ENCODE assay signal across 32 mouse cellular contexts in genomic region chr14:32170137-32170536, GRCm38 (mm10). TPM values are rescaled to one million over a fixed set of nuclear protein-coding genes. Genes with fewer than 3 reads are reported as not detected.
DNase-seq lines count a peak whose midpoint lies in the region; ATAC-seq lines count a peak whose summit lies in the region.
"Had no signal": no experiment of that assay in that cellular context is flagged by ENCODE, and none has a peak within 500 bp of the region (broad histone marks: within the 10 kb centered on the region; RNA-seq: fewer than 3 reads in every experiment).

No protein-coding gene starts in this region.

- peaks cover 8% of the 10 kb centered on the region; the same call in 1 of the 2 replicates for H3K36me3 ChIP-seq in heart, embryonic 11.5 days (ENCODE audit: control insufficient read depth, insufficient read depth, low read length)
- peaks cover 59% of the 10 kb centered on the region for H3K36me3 ChIP-seq in megakaryocyte, embryonic 14.5 days (replicated peaks; ENCODE audit: low read length)
- H3K36me3 ChIP-seq in liver, embryonic 13.5 days: peaks cover 55% of the 10 kb centered on the region

- H3K9me3 ChIP-seq in heart, embryonic 11.5 days (replicated peaks; ENCODE audit: control insufficient read depth, low read length): no peaks in the 10 kb centered on the region
- H3K9me3 ChIP-seq in megakaryocyte, embryonic 14.5 days: no peaks in the 10 kb centered on the region
- H3K9me3 ChIP-seq in liver, embryonic 13.5 days (replicated peaks): no peaks in the 10 kb centered on the region
- H3K9me3 ChIP-seq: embryonic facial prominence, embryonic 15.5 days; forebrain, embryonic 10.5 days; G1E; limb, embryonic 13.5 days; neural tube, embryonic 15.5 days had no signal

- peaks cover 11% of the 10 kb centered on the region for H3K4me1 ChIP-seq in heart, embryonic 11.5 days (ENCODE audit: control insufficient read depth, insufficient read depth, low read length)
- H3K4me1 ChIP-seq in megakaryocyte, embryonic 14.5 days: peaks cover 62% of the 10 kb centered on the region
- peaks cover 66% of the 10 kb centered on the region for H3K4me1 ChIP-seq in liver, embryonic 13.5 days (replicated peaks)

- peak overlapping the region; percentile 53 for H3K4me2 ChIP-seq in heart, embryonic 11.5 days
- peak overlapping the region; percentile 80 for H3K4me2 ChIP-seq in liver, embryonic 13.5 days
- H3K4me2 ChIP-seq: embryonic facial prominence, embryonic 15.5 days; hindbrain, embryonic 14.5 days; limb, embryonic 13.5 days; neural tube, embryonic 15.5 days had no signal

- no peaks in the 10 kb centered on the region for H3K27me3 ChIP-seq in heart, embryonic 11.5 days (ENCODE audit: control insufficient read depth, insufficient read depth, low read length)
- no peaks in the 10 kb centered on the region for H3K27me3 ChIP-seq in megakaryocyte, embryonic 14.5 days (replicated peaks)
- no peaks in the 10 kb centered on the region for H3K27me3 ChIP-seq in liver, embryonic 13.5 days
- H3K27me3 ChIP-seq: CH12.LX; embryonic facial prominence, embryonic 15.5 days; limb, embryonic 13.5 days; neural tube, embryonic 15.5 days had no signal

- intact Hi-C loops in left cerebral cortex, postnatal 10 days (cut with DNase I): no loop called here

- no peak overlapping the region for H3K9ac ChIP-seq in heart, embryonic 11.5 days (ENCODE audit: low read depth, low read length)
- H3K9ac ChIP-seq in liver, embryonic 13.5 days: peak overlapping the region; percentile 77
- H3K9ac ChIP-seq: embryonic facial prominence, embryonic 15.5 days; hindbrain, embryonic 14.5 days; limb, embryonic 13.5 days; lung, embryonic 14.5 days; neural tube, embryonic 15.5 days had no signal

- no peak overlapping the region for H3K27ac ChIP-seq in heart, embryonic 11.5 days (ENCODE audit: low read depth, low read length)
- peak overlapping the region; percentile 98 for H3K27ac ChIP-seq in liver, embryonic 13.5 days
- H3K27ac ChIP-seq: embryonic facial prominence, embryonic 15.5 days; forebrain, embryonic 10.5 days; gastrocnemius, adult 2 months; hindbrain, embryonic 14.5 days; limb, embryonic 13.5 days; neural tube, embryonic 15.5 days had no signal

- no peak overlapping the region for H3K4me3 ChIP-seq in heart, embryonic 11.5 days (ENCODE audit: low read depth, low read length)
- peak overlapping the region; percentile 69 for H3K4me3 ChIP-seq in megakaryocyte, embryonic 14.5 days (replicated peaks)
- H3K4me3 ChIP-seq in liver, embryonic 13.5 days (replicated peaks): peak overlapping the region; percentile 70
- H3K4me3 ChIP-seq: embryonic facial prominence, embryonic 15.5 days; forebrain, embryonic 10.5 days; gastrocnemius, adult 2 months; limb, embryonic 13.5 days; neural tube, embryonic 15.5 days had no signal

- no peak for DNase-seq in heart, adult 9 months (ENCODE audit: low spot score in 2 of 2)
- DNase-seq in liver, embryonic 13.5 days: no peak
- no peak for DNase-seq in left cerebral cortex, postnatal 10 days (ENCODE audit: extremely low spot score in 1 of 2, low spot score in 2 of 2)
- no peak for DNase-seq in ovary, postnatal 14 days (ENCODE audit: low spot score)
- DNase-seq: adrenal gland, adult 8-10 months; B cell, adult 2 months; cerebellum, adult 9-10 months; gastrocnemius, adult 2 months; heart, postnatal 4 days; kidney, adult 2 months; kidney, postnatal 25 days; lung, embryonic 14.5 days; thymus, adult 18-20 months; thymus, postnatal 36 days had no signal

- ATAC-seq in heart, embryonic 11.5 days (replicated peaks; ENCODE audit: insufficient number of reproducible peaks, low FRiP score, low TSS enrichment): no peak
- ATAC-seq in megakaryocyte, adult 5-6 weeks (ENCODE audit: poor library complexity, severe bottlenecking): no peak
- ATAC-seq in liver, embryonic 13.5 days (ENCODE audit: low read depth): no peak
- ATAC-seq: inflammation-experienced regulatory T-cells, adult 6 months had no signal

- WGBS in heart, embryonic 11.5 days (ENCODE audit: insufficient replicate concordance): 84% methylated on average over 4 of the region's 4 CpGs
- WGBS in liver, embryonic 13.5 days (ENCODE audit: insufficient replicate concordance): 78% methylated on average over 4 of the region's 4 CpGs

RNA-seq across cellular contexts. Expression of gene Ncoa4, which starts 10.5 kb away (rescaled TPM):
- 145 and 157 TPM in 2 replicates for polyA plus RNA-seq in heart, embryonic 11.5 days (2014; fragmentation: Nextera tagmentation; extraction: Ambion mirVana)
- 2.9 and 6.8 TPM in 2 replicates for polyA plus RNA-seq in megakaryocyte, embryonic 14.5 days (2012; ENCODE audit: insufficient read depth, low replicate concordance)
- 107 and 111 TPM in 2 replicates for total RNA-seq in megakaryocyte, adult 5-6 weeks (2015)
- total RNA-seq in megakaryocyte, adult 5-6 weeks (2017): 93.2 and 110 TPM in 2 replicates
- polyA plus RNA-seq in liver, embryonic 13.5 days (2015; fragmentation: Nextera tagmentation; extraction: Ambion mirVana): 288 and 359 TPM in 2 replicates
- total RNA-seq in left cerebral cortex, postnatal 10 days (2021): 100 to 1,000 TPM; 121 to 130 TPM

RNA-seq across cellular contexts. Expression of gene Msmb, which starts 28.3 kb away (rescaled TPM):
- polyA plus RNA-seq in heart, embryonic 11.5 days (2014; fragmentation: Nextera tagmentation; extraction: Ambion mirVana): not detected in 2 replicates
- not detected in 2 replicates for polyA plus RNA-seq in megakaryocyte, embryonic 14.5 days (2012; ENCODE audit: insufficient read depth, low replicate concordance)
- not detected in 2 replicates for total RNA-seq in megakaryocyte, adult 5-6 weeks (2015)
- total RNA-seq in megakaryocyte, adult 5-6 weeks (2017): not detected in 2 replicates
- 0.33 and 0.45 TPM in 2 replicates for polyA plus RNA-seq in liver, embryonic 13.5 days (2015; fragmentation: Nextera tagmentation; extraction: Ambion mirVana)
- total RNA-seq in left cerebral cortex, postnatal 10 days (2021): not detected
- total RNA-seq: adrenal gland, adult 8-10 months; CH12.LX; gastrocnemius, adult 2 months; gastrocnemius, postnatal 4 days; heart, postnatal 4 days; left cerebral cortex, postnatal 25 days; midbrain, postnatal 0 days had no signal
- polyA plus RNA-seq: brain, embryonic 14.5 days; embryonic facial prominence, embryonic 15.5 days; forebrain, embryonic 10.5 days; G1E; heart, embryonic 14.5 days; hindbrain, embryonic 14.5 days; inflammation-experienced regulatory T-cells, adult 6 months; kidney, adult 2 months; limb, embryonic 13.5 days; lung, embryonic 14.5 days; midbrain, postnatal 0 days; neural tube, embryonic 15.5 days; small intestine, adult 2 months; stomach, embryonic 16.5 days had no signal

RNA-seq across cellular contexts. Expression of gene Timm23, which starts 31.6 kb away (rescaled TPM):
- polyA plus RNA-seq in heart, embryonic 11.5 days (2014; fragmentation: Nextera tagmentation; extraction: Ambion mirVana): 322 and 324 TPM in 2 replicates
- 55.0 and 266 TPM in 2 replicates for polyA plus RNA-seq in megakaryocyte, embryonic 14.5 days (2012; ENCODE audit: insufficient read depth, low replicate concordance)
- total RNA-seq in megakaryocyte, adult 5-6 weeks (2015): 122 and 132 TPM in 2 replicates
- total RNA-seq in megakaryocyte, adult 5-6 weeks (2017): 88.3 and 104 TPM in 2 replicates
- 266 and 271 TPM in 2 replicates for polyA plus RNA-seq in liver, embryonic 13.5 days (2015; fragmentation: Nextera tagmentation; extraction: Ambion mirVana)
- total RNA-seq in left cerebral cortex, postnatal 10 days (2021): 10 to 100 TPM; 62.1 to 75.7 TPM

RNA-seq across cellular contexts. Expression of gene Parg, which starts 31.6 kb away (rescaled TPM):
- polyA plus RNA-seq in heart, embryonic 11.5 days (2014; fragmentation: Nextera tagmentation; extraction: Ambion mirVana): 33.4 and 36.7 TPM in 2 replicates
- polyA plus RNA-seq in megakaryocyte, embryonic 14.5 days (2012; ENCODE audit: insufficient read depth, low replicate concordance): 1.1 and 4.6 TPM in 2 replicates
- total RNA-seq in megakaryocyte, adult 5-6 weeks (2015): 34.7 and 37.1 TPM in 2 replicates
- 80.2 and 97.7 TPM in 2 replicates for total RNA-seq in megakaryocyte, adult 5-6 weeks (2017)
- polyA plus RNA-seq in liver, embryonic 13.5 days (2015; fragmentation: Nextera tagmentation; extraction: Ambion mirVana): 14.6 and 18.4 TPM in 2 replicates
- 10 to 100 TPM; 36.8 to 38.4 TPM for total RNA-seq in left cerebral cortex, postnatal 10 days (2021)

Comparison
In these comparisons a context has a peak if more than half of its experiments do, and no peak if none do; other contexts are left out.
1. RNA of gene Ncoa4, which starts 10.5 kb away (polyA plus RNA-seq): 288 to 359 TPM in liver, embryonic 13.5 days and 145 to 157 TPM in heart, embryonic 11.5 days; 2.9 to 6.8 TPM in megakaryocyte, embryonic 14.5 days; every median in the first group is over 10 times any median in the second.